Mouse (Mus musculus): Measurements from ENCODE around the gene Akr7a5. TPM values are rescaled to one million over a fixed set of nuclear protein-coding genes. Genes with fewer than 3 reads are reported as not detected.
A peak's percentile ranks its signal among the peaks of the same experiment; 100 is the strongest.

Gene Akr7a5
- polyA plus RNA-seq, 1 experiment from 2014 or later: 104 TPM

DNA sequence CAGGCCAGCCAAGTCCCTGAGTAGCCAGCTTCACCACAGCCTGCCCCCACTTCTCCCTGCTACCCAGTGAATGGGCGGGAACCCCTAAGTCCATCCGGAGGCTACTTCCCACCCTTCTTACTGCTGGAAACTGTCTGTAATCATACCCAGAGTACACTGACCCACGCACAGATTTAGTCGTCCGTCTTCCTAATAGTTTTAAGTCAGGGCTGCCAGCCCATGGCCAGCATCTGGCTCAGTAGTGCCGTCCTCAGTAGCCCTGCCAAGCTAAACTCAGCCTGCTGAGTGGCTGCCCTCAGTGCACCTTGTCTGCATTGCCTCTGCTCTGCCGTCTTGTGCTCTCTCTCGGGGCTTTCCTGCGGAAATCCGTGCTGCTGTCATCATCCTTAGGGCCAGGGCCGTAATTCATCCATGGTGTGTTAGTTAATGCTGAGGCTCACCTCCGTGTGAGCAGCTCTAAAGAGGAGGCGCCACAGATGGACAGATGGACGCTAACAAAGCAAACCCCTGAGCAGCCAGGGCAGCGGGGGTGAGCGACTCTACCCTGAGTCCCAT is 28.7 kb upstream of the Akr7a5 start:
- Histone ChIP-seq H3K27me3 (ENCODE audit: insufficient read depth, poor library complexity, severe bottlenecking) (no peaks in the 10 kb centered on the region), H3K27ac (no peak overlapping the region), H3K4me3 (no peak overlapping the region), H3K4me1 (replicated peaks) (no peaks in the 10 kb centered on the region; the same call in 1 of the 2 replicates), H3K36me3 (peaks cover 79% of the 10 kb centered on the region), H3K9me3 (no peaks in the 10 kb centered on the region)
- WGBS: 91% methylated on average over 16 of the region's 16 CpGs
- DNase-seq (ENCODE audit: low spot score): no peak

- no peaks in the 10 kb centered on the region for H3K9me3 ChIP-seq
- peaks cover 86% of the 10 kb centered on the region for H3K36me3 ChIP-seq
- DNase-seq (ENCODE audit: low spot score): no peak
- no peaks in the 10 kb centered on the region; the same call in 1 of the 2 replicates for H3K4me1 ChIP-seq (replicated peaks)
- peak overlapping the region; percentile 45 for H3K27ac ChIP-seq
- H3K4me3 ChIP-seq: no peak overlapping the region
- no peaks in the 10 kb centered on the region for H3K27me3 ChIP-seq (ENCODE audit: insufficient read depth, poor library complexity, severe bottlenecking)
- WGBS: 79% methylated on average over 6 of the region's 6 CpGs
These were observed 27.6 kb upstream of the Akr7a5 start for GRCm38 (mm10) chr4:139282955-139283417.

DNA sequence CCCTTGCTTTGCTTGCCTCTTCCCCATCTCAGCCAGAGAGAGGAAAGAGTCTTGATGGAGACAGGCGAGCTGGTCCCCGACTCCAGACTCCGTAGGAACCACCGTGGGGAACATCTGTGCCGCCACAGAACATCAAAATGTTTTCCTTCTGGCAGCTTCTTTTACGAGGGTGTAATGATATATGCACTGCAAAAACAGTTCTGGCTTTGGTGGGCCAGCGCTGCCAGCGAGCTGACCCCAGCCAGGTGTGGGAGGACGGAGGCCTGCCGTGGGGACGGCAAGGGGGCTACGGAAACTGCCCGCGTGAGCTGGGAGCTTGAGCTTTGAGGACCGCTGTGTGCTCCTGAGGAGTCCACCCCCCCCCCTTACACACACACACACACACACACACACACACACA is 25.7 kb upstream of the Akr7a5 start:
- H3K4me1 ChIP-seq (replicated peaks): peaks cover 15% of the 10 kb centered on the region
- H3K27me3 ChIP-seq (ENCODE audit: insufficient read depth, poor library complexity, severe bottlenecking): no peaks in the 10 kb centered on the region
- H3K9me3 ChIP-seq: no peaks in the 10 kb centered on the region
- no peak for DNase-seq (ENCODE audit: low spot score)
- H3K4me3 ChIP-seq: no peak overlapping the region
- peaks cover 99% of the 10 kb centered on the region for H3K36me3 ChIP-seq
- no peak overlapping the region for H3K27ac ChIP-seq
- WGBS: 92% methylated on average over 15 of the region's 15 CpGs

DNA sequence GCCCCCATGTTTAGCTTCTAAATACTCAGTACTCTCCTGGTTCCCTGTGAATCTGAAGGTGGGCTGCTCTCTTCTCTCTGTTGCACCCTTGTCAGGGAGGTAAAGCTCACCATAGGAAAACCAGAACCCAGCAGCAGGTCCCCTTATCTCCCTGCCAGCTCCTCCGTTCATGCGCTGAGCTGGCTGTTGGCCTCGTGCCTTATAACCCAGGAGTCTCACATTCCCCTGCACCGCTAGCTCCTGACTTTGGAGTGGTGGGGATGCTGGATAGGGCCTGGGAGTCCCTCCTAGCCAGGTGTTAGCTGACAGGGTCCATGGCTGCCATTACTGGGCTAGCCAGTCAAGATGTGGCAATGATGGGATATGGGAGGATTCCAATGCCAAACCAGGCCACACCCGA is 24.3 kb upstream of the Akr7a5 start:
- H3K27ac ChIP-seq: no peak overlapping the region
- peaks cover 99% of the 10 kb centered on the region for H3K36me3 ChIP-seq
- DNase-seq (ENCODE audit: low spot score): no peak

GRCm38 (mm10) chr4:139287122-139287863 is 23.3 kb upstream of the Akr7a5 start:
- 84% methylated on average over 18 of the region's 18 CpGs for WGBS
- peaks cover 98% of the 10 kb centered on the region for H3K36me3 ChIP-seq
- DNase-seq (ENCODE audit: low spot score): peak; percentile 79
- peaks cover 17% of the 10 kb centered on the region for H3K4me1 ChIP-seq (replicated peaks)
- no peak overlapping the region for H3K27ac ChIP-seq
- no peaks in the 10 kb centered on the region for H3K27me3 ChIP-seq (ENCODE audit: insufficient read depth, poor library complexity, severe bottlenecking)
- no peak overlapping the region for H3K4me3 ChIP-seq
- H3K9me3 ChIP-seq: no peaks in the 10 kb centered on the region

More for the DNA sequence above, 24.3 kb upstream of the Akr7a5 start:
- Histone ChIP-seq H3K4me3 (no peak overlapping the region), H3K4me1 (replicated peaks) (peaks cover 17% of the 10 kb centered on the region), H3K9me3 (no peaks in the 10 kb centered on the region), H3K27me3 (ENCODE audit: insufficient read depth, poor library complexity, severe bottlenecking) (no peaks in the 10 kb centered on the region)
- 88% methylated on average over 5 of the region's 5 CpGs for WGBS

- peak; percentile 54 for DNase-seq (ENCODE audit: low spot score)
- no peaks in the 10 kb centered on the region for H3K27me3 ChIP-seq (ENCODE audit: insufficient read depth, poor library complexity, severe bottlenecking)
- WGBS: 67% methylated on average over 10 of the region's 10 CpGs
- H3K4me3 ChIP-seq: no peak overlapping the region
- no peaks in the 10 kb centered on the region for H3K9me3 ChIP-seq
- peaks cover 81% of the 10 kb centered on the region for H3K36me3 ChIP-seq
- H3K4me1 ChIP-seq (replicated peaks): peaks cover 17% of the 10 kb centered on the region
- H3K27ac ChIP-seq: peak overlapping the region; percentile 56
These were observed 21.5 kb upstream of the Akr7a5 start for GRCm38 (mm10) chr4:139289017-139289416.

DNA sequence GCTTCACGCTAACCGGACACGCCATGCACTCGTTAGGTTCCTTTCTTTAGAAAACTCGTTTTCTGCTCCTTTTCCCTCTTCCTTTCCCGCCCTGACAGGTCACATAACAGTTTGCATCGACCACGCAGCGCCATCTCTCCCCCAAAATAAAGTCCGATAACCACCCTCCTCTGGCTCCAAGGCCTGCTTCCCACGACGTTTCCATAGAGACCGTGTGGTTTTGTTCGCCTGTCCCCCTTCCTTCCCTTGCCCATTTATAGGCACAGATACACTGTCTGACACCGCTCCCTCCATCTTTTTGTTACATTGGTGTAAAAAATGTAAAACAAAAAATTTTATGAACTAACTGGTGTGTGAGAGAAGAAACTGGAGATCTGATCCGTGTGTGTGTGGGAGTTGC is 19.4 kb upstream of the Akr7a5 start:
- Histone ChIP-seq H3K9me3 (no peaks in the 10 kb centered on the region), H3K4me1 (replicated peaks) (peaks cover 17% of the 10 kb centered on the region), H3K36me3 (peaks cover 61% of the 10 kb centered on the region), H3K27me3 (ENCODE audit: insufficient read depth, poor library complexity, severe bottlenecking) (no peaks in the 10 kb centered on the region), H3K27ac (no peak overlapping the region), H3K4me3 (no peak overlapping the region)
- DNase-seq (ENCODE audit: low spot score): no peak
- WGBS: 92% methylated on average over 16 of the region's 16 CpGs

DNA sequence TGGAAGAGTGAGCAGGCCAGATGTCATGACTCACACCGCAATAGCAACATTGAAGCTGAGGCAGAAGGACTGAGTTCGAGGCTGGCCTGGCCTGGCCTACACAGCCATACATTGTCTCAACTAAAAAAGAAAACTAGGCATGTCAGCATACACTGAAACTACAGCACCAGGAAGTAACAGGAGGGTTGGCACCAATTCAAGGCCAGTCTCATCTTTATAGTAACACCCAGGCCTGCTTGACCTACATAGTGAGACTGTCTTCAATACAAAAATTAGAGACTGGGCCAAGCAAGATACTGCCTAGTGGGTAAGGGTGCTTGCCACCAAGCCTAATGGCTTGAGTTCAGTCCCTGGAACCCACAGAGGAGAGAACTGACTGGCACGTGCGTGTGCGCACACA is 18.5 kb upstream of the Akr7a5 start:
- WGBS: 97% methylated on average over 5 of the region's 5 CpGs

DNA sequence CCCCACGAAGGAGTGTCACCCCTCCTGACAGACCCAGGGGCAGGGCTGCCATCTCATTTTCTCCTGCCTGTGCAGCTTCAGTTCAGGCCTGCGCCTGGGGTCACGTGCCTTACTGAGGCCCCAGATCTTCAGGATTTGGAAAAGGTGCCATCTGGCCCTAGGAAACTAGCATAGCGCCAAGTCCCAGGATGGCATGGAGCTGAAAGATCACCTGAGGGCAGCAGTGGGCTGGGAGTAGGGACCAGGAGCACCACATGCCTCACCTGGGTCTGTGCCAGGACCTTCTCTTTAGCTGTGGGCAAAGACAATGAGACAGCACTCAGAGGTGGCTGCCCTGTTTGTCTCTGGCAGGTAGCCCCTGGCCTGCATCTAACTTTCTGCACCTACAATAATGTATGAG is 13.0 kb upstream of the Akr7a5 start:
- Histone ChIP-seq H3K27me3 (ENCODE audit: insufficient read depth, poor library complexity, severe bottlenecking) (no peaks in the 10 kb centered on the region), H3K36me3 (peaks cover 51% of the 10 kb centered on the region), H3K9me3 (no peaks in the 10 kb centered on the region), H3K4me3 (no peak overlapping the region), H3K27ac (no peak overlapping the region), H3K4me1 (replicated peaks) (no peaks in the 10 kb centered on the region)
- 90% methylated on average over 4 of the region's 4 CpGs for WGBS
- DNase-seq (ENCODE audit: low spot score): no peak

More for the DNA sequence above, 18.5 kb upstream of the Akr7a5 start:
- no peak for DNase-seq (ENCODE audit: low spot score)
- Histone ChIP-seq H3K36me3 (peaks cover 51% of the 10 kb centered on the region), H3K27me3 (ENCODE audit: insufficient read depth, poor library complexity, severe bottlenecking) (no peaks in the 10 kb centered on the region), H3K4me3 (no peak overlapping the region), H3K4me1 (replicated peaks) (peaks cover 17% of the 10 kb centered on the region), H3K27ac (no peak overlapping the region), H3K9me3 (no peaks in the 10 kb centered on the region)

- no peaks in the 10 kb centered on the region for H3K9me3 ChIP-seq
- H3K4me1 ChIP-seq (replicated peaks): no peaks in the 10 kb centered on the region
- no peak overlapping the region for H3K27ac ChIP-seq
- no peak overlapping the region for H3K4me3 ChIP-seq
- 90% methylated on average over 12 of the region's 12 CpGs for WGBS
- DNase-seq (ENCODE audit: low spot score): no peak
- peaks cover 59% of the 10 kb centered on the region for H3K36me3 ChIP-seq
- no peaks in the 10 kb centered on the region for H3K27me3 ChIP-seq (ENCODE audit: insufficient read depth, poor library complexity, severe bottlenecking)
These were observed 11.7 kb upstream of the Akr7a5 start for GRCm38 (mm10) chr4:139298671-139299366.

- 91% methylated on average over 8 of the region's 8 CpGs for WGBS
- Histone ChIP-seq H3K9me3 (no peaks in the 10 kb centered on the region), H3K27ac (no peak overlapping the region), H3K27me3 (ENCODE audit: insufficient read depth, poor library complexity, severe bottlenecking) (no peaks in the 10 kb centered on the region), H3K36me3 (peaks cover 77% of the 10 kb centered on the region), H3K4me1 (replicated peaks) (no peaks in the 10 kb centered on the region), H3K4me3 (no peak overlapping the region)
- no peak for DNase-seq (ENCODE audit: low spot score)
These were observed 8.8 kb upstream of the Akr7a5 start for GRCm38 (mm10) chr4:139301780-139302179.

DNA sequence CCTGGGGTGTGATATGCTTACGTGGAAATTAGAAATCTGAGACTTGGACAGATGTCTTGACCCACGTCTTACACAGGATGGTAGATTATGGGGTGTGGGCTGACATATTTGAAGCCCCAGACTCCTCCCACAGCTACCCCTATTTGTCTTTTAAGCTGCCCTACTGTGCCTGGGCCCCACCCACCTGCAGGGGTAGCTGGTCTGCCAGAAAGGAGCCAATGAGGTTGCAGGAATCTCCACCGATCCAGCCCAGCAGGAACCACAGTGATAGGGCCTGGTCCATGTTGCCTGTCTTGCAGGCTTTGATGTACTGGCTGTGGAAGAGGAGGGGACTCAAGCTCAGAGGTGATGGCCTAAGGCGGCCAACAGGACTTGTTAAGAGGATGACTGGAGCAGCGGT is 8.3 kb upstream of the Akr7a5 start:
- no peak overlapping the region for H3K27ac ChIP-seq
- H3K36me3 ChIP-seq: peaks cover 77% of the 10 kb centered on the region
- no peak overlapping the region for H3K4me3 ChIP-seq
- H3K27me3 ChIP-seq (ENCODE audit: insufficient read depth, poor library complexity, severe bottlenecking): no peaks in the 10 kb centered on the region
- H3K4me1 ChIP-seq (replicated peaks): no peaks in the 10 kb centered on the region
- no peak for DNase-seq (ENCODE audit: low spot score)
- 56% methylated on average over 5 of the region's 5 CpGs for WGBS
- no peaks in the 10 kb centered on the region for H3K9me3 ChIP-seq

DNA sequence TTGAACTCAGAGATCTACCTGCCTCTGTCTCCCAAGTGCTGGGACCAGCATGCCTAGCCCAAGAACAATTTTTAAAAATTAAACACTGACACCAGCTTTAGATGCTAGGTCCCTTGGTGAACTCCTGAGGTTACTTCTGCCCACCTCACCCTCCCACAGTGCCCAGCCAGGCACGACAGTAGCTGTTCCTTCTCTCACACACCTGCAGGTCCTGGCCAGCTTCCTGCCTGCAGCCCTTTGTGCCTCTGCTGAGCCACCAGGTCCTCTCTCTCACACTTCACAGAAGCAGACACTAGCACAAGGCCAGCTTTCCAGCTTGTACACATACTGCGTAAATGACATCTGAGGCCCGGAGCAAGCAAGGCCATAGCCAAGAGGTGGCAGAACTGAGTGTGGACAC is 5.0 kb upstream of the Akr7a5 start:
- Histone ChIP-seq H3K27me3 (ENCODE audit: insufficient read depth, poor library complexity, severe bottlenecking) (peaks cover 14% of the 10 kb centered on the region; the same call in 1 of the 2 replicates), H3K4me1 (replicated peaks) (peaks cover 11% of the 10 kb centered on the region), H3K36me3 (peaks cover 46% of the 10 kb centered on the region), H3K27ac (no peak overlapping the region), H3K9me3 (no peaks in the 10 kb centered on the region), H3K4me3 (no peak overlapping the region)
- DNase-seq (ENCODE audit: low spot score): no peak
- 90% methylated on average over 3 of the region's 3 CpGs for WGBS
